Mouse (Mus musculus): ENCODE measurements around the gene P3h4. TPM values are rescaled to one million over a fixed set of nuclear protein-coding genes. Genes with fewer than 3 reads are reported as not detected.

P3h4 gene
- polyA plus RNA-seq, 1 experiment from 2014 or later: 23.7 TPM

DNA sequence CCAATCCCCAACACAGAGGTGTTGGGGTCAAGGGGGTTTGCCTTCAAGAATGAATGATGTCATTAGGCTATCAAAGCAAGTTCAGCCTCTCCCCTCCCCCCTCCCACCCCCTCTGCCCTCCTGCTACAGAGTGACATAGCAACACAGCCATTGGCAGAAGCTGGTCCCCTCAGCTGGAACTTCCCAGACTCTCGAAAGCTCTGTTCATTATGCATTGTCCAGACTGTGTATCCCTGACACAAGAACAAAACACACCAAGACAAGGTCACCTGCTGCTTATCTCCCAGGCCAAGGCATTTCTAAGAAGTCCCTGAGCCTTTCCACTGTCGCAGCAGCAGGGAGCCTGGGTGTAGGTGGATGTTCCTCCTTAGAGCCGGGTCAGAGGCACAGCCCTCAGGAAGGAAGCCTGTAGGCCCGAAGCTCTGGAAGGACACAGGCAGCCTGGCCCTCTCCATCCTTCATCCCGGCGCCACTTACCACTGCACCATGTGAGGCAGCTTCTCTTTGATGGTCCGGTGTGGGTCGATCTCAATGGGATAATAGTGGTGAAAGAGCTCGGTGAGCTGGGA lies 21.1 kb upstream of the P3h4 start:
- WGBS: 60% methylated on average over 9 of the region's 9 CpGs
- H3K4me2 ChIP-seq (ENCODE audit: low read depth): no peak overlapping the region
- ATAC-seq (ENCODE audit: insufficient read depth, low FRiP score, low TSS enrichment): no peak
- peaks cover 3% of the 10 kb centered on the region; the same call in 1 of the 2 replicates for H3K4me1 ChIP-seq (ENCODE audit: control insufficient read depth, insufficient read depth, low read length)
- H3K9me3 ChIP-seq (ENCODE audit: control insufficient read depth, low read length): no peaks in the 10 kb centered on the region
- peaks cover 2% of the 10 kb centered on the region; the same call in 1 of the 2 replicates for H3K36me3 ChIP-seq (ENCODE audit: control insufficient read depth, insufficient read depth, low read length)
- H3K9ac ChIP-seq (ENCODE audit: low read length): no peak overlapping the region
- no peak overlapping the region for H3K4me3 ChIP-seq (ENCODE audit: low read depth, low read length)
- DNase-seq (ENCODE audit: low spot score): no peak
- no peak overlapping the region for H3K27ac ChIP-seq (ENCODE audit: low read depth, low read length)
- H3K27me3 ChIP-seq (ENCODE audit: control insufficient read depth, insufficient read depth, low read length): no peaks in the 10 kb centered on the region

DNA sequence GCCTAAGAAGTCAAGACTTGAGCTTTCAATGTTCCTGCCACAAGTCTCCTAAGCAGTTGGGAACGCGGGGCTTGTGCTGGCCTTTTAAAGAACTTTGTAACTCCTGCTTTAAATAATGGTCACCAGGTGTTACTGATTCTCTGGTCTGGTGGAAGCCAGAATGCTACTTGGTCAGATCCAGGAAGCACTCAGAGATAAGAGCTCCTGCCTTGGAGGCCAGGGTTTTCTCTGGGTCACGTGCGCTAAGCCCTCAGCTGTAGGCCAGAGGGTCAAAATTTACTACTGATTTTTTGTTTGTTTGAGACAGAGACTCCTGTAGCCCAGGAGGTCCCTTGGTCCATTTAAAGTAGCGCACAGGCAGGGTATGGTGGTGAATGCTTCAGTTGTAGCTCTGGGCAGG lies 17.4 kb upstream of the P3h4 start:
- ATAC-seq (ENCODE audit: insufficient read depth, low FRiP score, low TSS enrichment) (no peak), DNase-seq (ENCODE audit: low spot score) (no peak)
- Histone ChIP-seq H3K36me3 (ENCODE audit: control insufficient read depth, insufficient read depth, low read length) (peaks cover 4% of the 10 kb centered on the region; the same call in 1 of the 2 replicates), H3K9ac (ENCODE audit: low read length) (no peak overlapping the region), H3K27ac (ENCODE audit: low read depth, low read length) (no peak overlapping the region), H3K27me3 (ENCODE audit: control insufficient read depth, insufficient read depth, low read length) (no peaks in the 10 kb centered on the region), H3K4me2 (ENCODE audit: low read depth) (no peak overlapping the region), H3K9me3 (ENCODE audit: control insufficient read depth, low read length) (no peaks in the 10 kb centered on the region), H3K4me1 (ENCODE audit: control insufficient read depth, insufficient read depth, low read length) (no peaks in the 10 kb centered on the region), H3K4me3 (ENCODE audit: low read depth, low read length) (no peak overlapping the region)
- 93% methylated on average over 5 of the region's 5 CpGs for WGBS

DNA sequence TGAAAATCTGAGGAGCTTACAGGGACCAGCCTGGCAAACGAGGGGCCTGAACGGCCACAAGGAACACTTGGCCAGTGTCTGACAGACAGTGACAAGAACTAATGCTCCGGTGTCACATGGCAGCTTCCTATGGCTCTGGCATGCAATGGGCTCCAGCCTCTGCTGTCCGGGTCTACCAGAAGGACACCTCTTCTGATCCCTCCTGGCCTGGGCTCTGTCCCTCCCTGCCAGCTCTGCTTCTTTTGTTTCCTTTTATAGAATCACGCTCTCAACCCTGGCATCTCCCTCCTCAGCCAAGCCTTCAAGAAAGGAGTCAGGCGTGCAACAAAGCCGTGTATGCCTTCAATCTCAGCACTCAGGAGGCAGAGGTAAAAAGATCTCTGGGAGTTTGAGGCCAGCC lies 15.4 kb upstream of the P3h4 start:
- H3K36me3 ChIP-seq (ENCODE audit: control insufficient read depth, insufficient read depth, low read length): peaks cover 3% of the 10 kb centered on the region; the same call in 1 of the 2 replicates
- H3K4me2 ChIP-seq (ENCODE audit: low read depth): no peak overlapping the region
- H3K9me3 ChIP-seq (ENCODE audit: control insufficient read depth, low read length): no peaks in the 10 kb centered on the region
- H3K9ac ChIP-seq (ENCODE audit: low read length): no peak overlapping the region
- WGBS: 92% methylated on average over 7 of the region's 7 CpGs
- DNase-seq (ENCODE audit: low spot score) (no peak), ATAC-seq (ENCODE audit: insufficient read depth, low FRiP score, low TSS enrichment) (no peak)
- no peak overlapping the region for H3K27ac ChIP-seq (ENCODE audit: low read depth, low read length)
- no peak overlapping the region for H3K4me3 ChIP-seq (ENCODE audit: low read depth, low read length)
- no peaks in the 10 kb centered on the region for H3K4me1 ChIP-seq (ENCODE audit: control insufficient read depth, insufficient read depth, low read length)
- H3K27me3 ChIP-seq (ENCODE audit: control insufficient read depth, insufficient read depth, low read length): no peaks in the 10 kb centered on the region

DNA sequence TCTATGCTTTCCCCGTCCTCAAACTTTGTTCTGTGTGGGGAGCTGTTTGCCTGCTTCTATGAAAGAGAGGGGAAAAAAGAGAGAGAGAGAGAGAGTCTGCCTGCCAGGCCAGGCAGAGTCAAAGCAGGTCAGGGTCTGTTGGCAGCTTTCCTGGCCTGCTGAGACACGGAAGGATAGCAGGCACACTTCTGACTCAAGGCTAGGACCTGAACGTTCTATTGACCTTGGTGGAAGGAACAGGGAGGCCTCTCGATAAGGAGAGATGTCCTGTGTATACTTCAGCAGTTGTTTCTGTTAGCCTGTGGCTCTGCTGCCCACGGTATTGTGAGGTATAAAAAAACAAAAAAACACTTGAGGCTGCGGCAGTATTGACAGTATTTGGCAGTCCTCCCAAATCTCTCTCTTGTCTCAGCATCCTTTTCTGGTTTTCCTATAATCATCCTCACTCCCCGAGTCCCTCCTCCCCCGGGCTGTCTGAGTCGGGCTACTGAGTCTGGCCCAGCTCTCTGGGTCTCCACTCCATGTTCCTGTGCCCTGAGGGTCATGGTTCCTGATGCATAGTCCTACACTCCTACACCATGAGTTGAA lies 14.1 kb upstream of the P3h4 start:
- Histone ChIP-seq H3K4me1 (ENCODE audit: control insufficient read depth, insufficient read depth, low read length) (no peaks in the 10 kb centered on the region), H3K4me3 (ENCODE audit: low read depth, low read length) (no peak overlapping the region), H3K9me3 (ENCODE audit: control insufficient read depth, low read length) (no peaks in the 10 kb centered on the region), H3K4me2 (ENCODE audit: low read depth) (no peak overlapping the region), H3K27ac (ENCODE audit: low read depth, low read length) (no peak overlapping the region), H3K9ac (ENCODE audit: low read length) (no peak overlapping the region), H3K36me3 (ENCODE audit: control insufficient read depth, insufficient read depth, low read length) (peaks cover 3% of the 10 kb centered on the region; the same call in 1 of the 2 replicates), H3K27me3 (ENCODE audit: control insufficient read depth, insufficient read depth, low read length) (no peaks in the 10 kb centered on the region)
- 90% methylated on average over 9 of the region's 9 CpGs for WGBS
- DNase-seq (ENCODE audit: low spot score): no peak
- no peak for ATAC-seq (ENCODE audit: insufficient read depth, low FRiP score, low TSS enrichment)

DNA sequence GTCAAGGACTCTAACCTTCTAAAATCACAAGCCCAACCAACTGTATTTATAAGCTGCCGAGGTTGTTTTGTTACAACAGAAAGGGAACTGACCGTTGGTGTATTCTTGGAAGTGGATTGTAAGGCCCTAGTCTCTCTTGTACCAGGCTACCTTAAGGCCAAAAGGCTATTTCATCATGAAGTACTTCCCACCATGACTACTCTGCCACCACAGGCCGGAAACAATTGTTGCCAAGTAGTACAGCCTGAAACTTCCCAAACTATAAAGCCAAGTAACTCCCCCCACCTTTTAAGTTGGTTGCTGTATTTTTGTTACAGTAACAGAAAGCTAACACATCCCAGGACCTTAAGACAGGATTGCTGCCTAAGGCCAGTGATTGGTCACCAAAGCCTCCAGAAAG lies 12.2 kb upstream of the P3h4 start:
- 92% methylated on average over 3 of the region's 3 CpGs for WGBS
- H3K36me3 ChIP-seq (ENCODE audit: control insufficient read depth, insufficient read depth, low read length): peaks cover 5% of the 10 kb centered on the region; the same call in 1 of the 2 replicates
- no peak for DNase-seq (ENCODE audit: low spot score)

DNA sequence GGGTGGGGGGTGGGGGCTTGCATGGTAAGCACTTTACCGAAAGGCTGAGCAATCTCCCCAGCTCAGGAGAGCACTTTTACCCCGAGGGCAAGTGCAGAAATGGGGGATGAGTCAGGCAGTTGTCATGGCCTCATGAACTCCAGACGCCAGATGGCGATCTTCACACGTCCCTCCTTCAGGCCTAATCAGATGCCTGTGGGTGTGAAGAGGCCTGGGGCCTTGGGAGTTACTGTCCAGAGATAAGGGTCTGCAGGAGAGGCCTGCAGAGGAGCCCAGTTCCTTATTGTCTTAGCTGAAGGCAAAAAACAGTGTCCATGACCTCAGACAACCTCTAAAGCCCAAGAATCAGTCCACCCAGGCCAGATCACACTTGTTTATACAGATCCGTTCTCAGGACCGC lies 11.2 kb upstream of the P3h4 start:
- peak; percentile 67 for DNase-seq (ENCODE audit: low spot score)
- Histone ChIP-seq H3K9me3 (ENCODE audit: control insufficient read depth, low read length) (no peaks in the 10 kb centered on the region), H3K4me1 (ENCODE audit: control insufficient read depth, insufficient read depth, low read length) (no peaks in the 10 kb centered on the region), H3K36me3 (ENCODE audit: control insufficient read depth, insufficient read depth, low read length) (peaks cover 5% of the 10 kb centered on the region; the same call in 1 of the 2 replicates), H3K27me3 (ENCODE audit: control insufficient read depth, insufficient read depth, low read length) (no peaks in the 10 kb centered on the region), H3K9ac (ENCODE audit: low read length) (no peak overlapping the region), H3K27ac (ENCODE audit: low read depth, low read length) (no peak overlapping the region), H3K4me2 (ENCODE audit: low read depth) (no peak overlapping the region), H3K4me3 (ENCODE audit: low read depth, low read length) (no peak overlapping the region)
- no peak for ATAC-seq (ENCODE audit: insufficient read depth, low FRiP score, low TSS enrichment)
- 36% methylated on average over 7 of the region's 7 CpGs for WGBS

More for the DNA sequence above, 12.2 kb upstream of the P3h4 start:
- Histone ChIP-seq H3K9ac (ENCODE audit: low read length) (no peak overlapping the region), H3K4me1 (ENCODE audit: control insufficient read depth, insufficient read depth, low read length) (no peaks in the 10 kb centered on the region), H3K9me3 (ENCODE audit: control insufficient read depth, low read length) (no peaks in the 10 kb centered on the region), H3K4me3 (ENCODE audit: low read depth, low read length) (no peak overlapping the region), H3K27me3 (ENCODE audit: control insufficient read depth, insufficient read depth, low read length) (no peaks in the 10 kb centered on the region), H3K27ac (ENCODE audit: low read depth, low read length) (no peak overlapping the region), H3K4me2 (ENCODE audit: low read depth) (no peak overlapping the region)
- ATAC-seq (ENCODE audit: insufficient read depth, low FRiP score, low TSS enrichment): no peak

DNA sequence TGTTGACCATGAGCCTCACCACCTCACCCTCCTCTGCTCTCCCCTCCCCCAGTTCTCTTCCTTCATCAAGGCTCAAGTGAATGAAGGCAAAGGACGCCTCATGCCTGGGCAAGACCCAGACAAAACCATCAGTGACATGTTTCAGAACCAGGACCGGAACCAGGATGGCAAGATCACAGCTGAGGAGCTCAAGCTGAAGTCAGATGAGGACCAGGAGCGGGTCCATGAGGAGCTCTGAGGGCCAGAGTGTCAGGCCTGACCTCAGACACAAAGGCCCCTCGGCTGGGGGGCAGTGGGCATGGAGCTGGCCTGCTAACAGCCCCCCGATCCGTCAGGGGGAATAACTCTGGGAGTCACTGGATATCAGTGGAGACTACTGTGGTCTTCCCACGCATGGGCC lies 9.2 kb upstream of the P3h4 start:
- H3K36me3 ChIP-seq (ENCODE audit: control insufficient read depth, insufficient read depth, low read length): 0 out of 2 replicates have a peak, but pooled peaks cover 2% of the 10 kb centered on the region
- H3K27me3 ChIP-seq (ENCODE audit: control insufficient read depth, insufficient read depth, low read length): no peaks in the 10 kb centered on the region
- H3K9ac ChIP-seq (ENCODE audit: low read length): no peak overlapping the region
- H3K4me2 ChIP-seq (ENCODE audit: low read depth): no peak overlapping the region
- H3K9me3 ChIP-seq (ENCODE audit: control insufficient read depth, low read length): no peaks in the 10 kb centered on the region
- no peak for DNase-seq (ENCODE audit: low spot score)
- no peak overlapping the region for H3K27ac ChIP-seq (ENCODE audit: low read depth, low read length)
- no peak for ATAC-seq (ENCODE audit: insufficient read depth, low FRiP score, low TSS enrichment)
- no peaks in the 10 kb centered on the region for H3K4me1 ChIP-seq (ENCODE audit: control insufficient read depth, insufficient read depth, low read length)
- WGBS: 96% methylated on average over 7 of the region's 7 CpGs
- no peak overlapping the region for H3K4me3 ChIP-seq (ENCODE audit: low read depth, low read length)

DNA sequence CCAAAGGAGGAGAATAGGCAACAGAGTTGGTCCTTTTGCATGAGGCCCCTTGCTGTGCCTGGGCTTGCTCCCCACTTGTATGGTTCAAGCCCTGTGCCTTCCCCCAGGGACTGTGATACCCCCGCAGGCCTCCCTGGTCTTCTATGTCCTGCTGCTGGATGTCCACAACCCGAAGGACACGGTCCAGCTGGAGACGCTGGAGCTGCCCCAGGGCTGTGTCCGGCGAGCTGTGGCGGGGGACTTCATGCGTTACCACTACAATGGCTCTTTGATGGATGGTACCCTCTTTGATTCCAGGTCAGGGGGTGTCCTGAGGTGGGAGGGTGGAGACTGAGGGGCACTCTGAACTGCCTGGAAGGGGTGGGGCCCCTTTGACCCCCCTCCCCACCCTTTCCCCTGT lies 6.9 kb upstream of the P3h4 start:
- no peak overlapping the region for H3K27ac ChIP-seq (ENCODE audit: low read depth, low read length)
- 0 out of 2 replicates have a peak, but pooled peaks cover 2% of the 10 kb centered on the region for H3K36me3 ChIP-seq (ENCODE audit: control insufficient read depth, insufficient read depth, low read length)
- no peaks in the 10 kb centered on the region for H3K9me3 ChIP-seq (ENCODE audit: control insufficient read depth, low read length)
- H3K4me3 ChIP-seq (ENCODE audit: low read depth, low read length): no peak overlapping the region
- ATAC-seq (ENCODE audit: insufficient read depth, low FRiP score, low TSS enrichment): no peak
- no peaks in the 10 kb centered on the region for H3K27me3 ChIP-seq (ENCODE audit: control insufficient read depth, insufficient read depth, low read length)
- no peak overlapping the region for H3K9ac ChIP-seq (ENCODE audit: low read length)
- H3K4me2 ChIP-seq (ENCODE audit: low read depth): no peak overlapping the region
- H3K4me1 ChIP-seq (ENCODE audit: control insufficient read depth, insufficient read depth, low read length): no peaks in the 10 kb centered on the region
- WGBS: 50% methylated on average over 8 of the region's 8 CpGs
- DNase-seq (ENCODE audit: low spot score): no peak
